Mouse (Mus musculus) neural tube, embryonic 15.5 days (tissue): Measurements from ENCODE around the gene Pip5k1b. TPM values are rescaled to one million over a fixed set of nuclear protein-coding genes. Genes with fewer than 3 reads are reported as not detected.

ENCODE experiments used
- ATAC-seq: fragments of 200-750 bp; cut with Nextera tagmentation; 2 replicates; pipeline ENCODE4 v1.8.0; 2017; ENCODE audit warnings: mild to moderate bottlenecking, moderate TSS enrichment, moderate library complexity; ENCODE audit not compliant: low FRiP score
- H3K27ac ChIP-seq: fragments of 300-500 bp; sonication (generic); replicated peaks from 2 replicates; pipeline ENCODE4 v1.5.1; 2015; ENCODE audit warnings: mild to moderate bottlenecking, inconsistent platforms
- H3K27me3 ChIP-seq: fragments of 300-500 bp; sonication (generic); replicated peaks from 2 replicates; pipeline ENCODE4 v1.6.1; 2015; ENCODE audit warnings: inconsistent platforms
- H3K36me3 ChIP-seq: fragments of 300-500 bp; sonication (generic); 2 replicates; pipeline ENCODE4 v1.6.1; 2015; ENCODE audit warnings: inconsistent platforms
- H3K4me1 ChIP-seq: fragments of 300-500 bp; sonication (generic); 2 replicates; pipeline ENCODE4 v1.6.1; 2015; ENCODE audit warnings: inconsistent platforms
- H3K4me2 ChIP-seq: fragments of 300-500 bp; sonication (generic); 2 replicates; pipeline ENCODE4 v1.6.1; 2015; ENCODE audit warnings: inconsistent platforms, mild to moderate bottlenecking, moderate library complexity
- H3K4me3 ChIP-seq: fragments of 300-500 bp; sonication (generic); replicated peaks from 2 replicates; pipeline ENCODE4 v1.5.1; 2015; ENCODE audit warnings: mild to moderate bottlenecking, inconsistent platforms
- H3K9ac ChIP-seq: fragments of 300-500 bp; sonication (generic); replicated peaks from 2 replicates; pipeline ENCODE4 v1.6.1; 2015; ENCODE audit warnings: mild to moderate bottlenecking, inconsistent platforms
- H3K9me3 ChIP-seq: fragments of 300-500 bp; sonication (generic); replicated peaks from 2 replicates; pipeline ENCODE4 v1.6.1; 2016; ENCODE audit warnings: inconsistent platforms
- WGBS: fragments of 180-500 bp; shearing (Covaris S2); methylation state at CpG from one replicate; pipeline ENCODE4 v1.1.7; 2015; ENCODE audit warnings: mixed read lengths; 5-methylcytosine and 5-hydroxymethylcytosine counted together
- polyA plus RNA-seq: library from polyadenylated mRNA; unstranded; fragments of >200 nt; fragmentation: Nextera tagmentation; extraction: Ambion mirVana; gene quantifications from 2 replicates; pipeline ENCODE4 v1.2.1, GENCODE M21; 2015

Pip5k1b gene
- polyA plus RNA-seq, 1 experiment from 2014 or later, result 1.6 TPM

DNA sequence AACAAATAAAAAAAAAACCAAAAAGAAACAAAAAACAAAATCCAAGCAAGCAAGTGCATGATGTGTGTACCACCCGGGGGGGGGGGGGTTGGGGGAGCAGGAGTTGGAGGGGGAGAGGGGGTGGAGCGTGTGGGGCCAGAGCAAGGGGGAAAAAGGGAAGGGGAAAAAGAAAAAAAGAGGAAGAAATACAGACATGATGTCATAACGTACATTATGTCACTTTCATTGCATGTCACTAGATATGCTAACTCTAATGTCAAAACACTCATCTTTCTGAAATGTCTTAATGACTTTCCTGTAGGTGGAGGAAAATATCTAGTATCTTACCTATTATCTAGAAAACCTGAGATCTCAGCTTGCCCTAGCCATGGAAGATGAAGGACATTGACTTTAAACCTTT is 92.7 kb downstream of the Pip5k1b start:
- Histone ChIP-seq H3K27me3 (no peaks in the 10 kb centered on the region), H3K36me3 (no peaks in the 10 kb centered on the region), H3K27ac (no peak overlapping the region), H3K9me3 (no peaks in the 10 kb centered on the region), H3K4me2 (no peak overlapping the region), H3K9ac (no peak overlapping the region), H3K4me3 (no peak overlapping the region), H3K4me1 (no peaks in the 10 kb centered on the region)
- WGBS, result 88% methylated on average over 2 of the region's 3 CpGs
- ATAC-seq, result no peak

- Histone ChIP-seq H3K36me3 (no peaks in the 10 kb centered on the region), H3K4me3 (no peak overlapping the region), H3K4me1 (peaks cover 16% of the 10 kb centered on the region), H3K27ac (no peak overlapping the region), H3K9ac (no peak overlapping the region), H3K27me3 (no peaks in the 10 kb centered on the region), H3K9me3 (no peaks in the 10 kb centered on the region), H3K4me2 (no peak overlapping the region)
- ATAC-seq, result peak; percentile 64
- 82% methylated on average over 6 of the region's 6 CpGs for WGBS
Observed at GRCm38 (mm10) chr19:24456591-24457231, 99.0 kb downstream of the Pip5k1b start.

DNA sequence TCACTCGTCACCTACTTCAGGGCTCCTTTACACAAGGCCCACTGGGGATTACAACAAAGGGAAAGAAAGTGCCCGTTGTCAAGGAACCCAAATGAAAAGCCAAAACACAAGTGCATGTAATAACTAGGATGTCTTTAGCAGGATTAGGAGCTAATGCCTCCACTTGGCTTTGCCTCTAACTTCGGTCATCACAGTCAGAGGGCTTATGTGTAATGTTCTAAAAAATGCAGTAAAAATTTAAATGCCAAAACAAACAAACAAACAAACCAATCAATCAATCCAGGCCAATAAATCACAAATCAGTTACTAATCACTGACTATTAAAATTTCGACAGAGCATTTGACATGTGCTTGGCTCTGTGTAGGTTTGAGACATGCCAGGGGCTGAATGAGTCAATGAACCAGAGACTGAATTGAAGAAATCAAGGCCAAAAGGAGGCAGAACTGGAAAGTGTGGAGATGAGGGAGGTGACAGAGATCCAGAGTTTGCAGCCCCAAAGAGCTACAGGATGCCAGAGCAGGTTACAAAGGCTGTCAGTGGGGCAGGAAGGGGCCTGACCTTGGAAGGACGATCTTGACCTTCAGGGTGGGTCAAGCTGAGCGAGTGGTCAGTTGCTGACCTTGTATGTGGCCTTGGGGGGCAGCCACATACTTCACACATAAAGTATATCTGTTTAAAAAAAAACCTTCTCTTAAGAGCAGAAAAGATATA is 100.3 kb downstream of the Pip5k1b start:
- Histone ChIP-seq H3K9me3 (no peaks in the 10 kb centered on the region), H3K27me3 (no peaks in the 10 kb centered on the region), H3K36me3 (no peaks in the 10 kb centered on the region), H3K9ac (no peak overlapping the region), H3K27ac (no peak overlapping the region), H3K4me1 (peaks cover 16% of the 10 kb centered on the region), H3K4me3 (no peak overlapping the region), H3K4me2 (no peak overlapping the region)
- WGBS, result 85% methylated on average over 6 of the region's 6 CpGs
- no peak for ATAC-seq

- Histone ChIP-seq H3K4me2 (no peak overlapping the region), H3K27ac (no peak overlapping the region), H3K36me3 (no peaks in the 10 kb centered on the region), H3K4me1 (peaks cover 16% of the 10 kb centered on the region), H3K4me3 (no peak overlapping the region), H3K9me3 (no peaks in the 10 kb centered on the region), H3K27me3 (no peaks in the 10 kb centered on the region), H3K9ac (no peak overlapping the region)
- 64% methylated on average over 2 of the region's 2 CpGs for WGBS
- ATAC-seq, result no peak
Observed at GRCm38 (mm10) chr19:24454451-24454850, 101.2 kb downstream of the Pip5k1b start.

- peak overlapping the region; percentile 45 for H3K4me2 ChIP-seq
- peak overlapping the region; percentile 5; the same call in 1 of the 2 replicates for H3K4me3 ChIP-seq
- peak overlapping the region; percentile 14; the same call in 1 of the 2 replicates for H3K27ac ChIP-seq
- peaks cover 16% of the 10 kb centered on the region for H3K4me1 ChIP-seq
- no peaks in the 10 kb centered on the region for H3K27me3 ChIP-seq
- no peaks in the 10 kb centered on the region for H3K9me3 ChIP-seq
- 17% methylated on average over 13 of the region's 13 CpGs for WGBS
- no peak for ATAC-seq
- no peak overlapping the region; the same call in 1 of the 2 replicates for H3K9ac ChIP-seq
- H3K36me3 ChIP-seq, result no peaks in the 10 kb centered on the region
Observed at GRCm38 (mm10) chr19:24453379-24453778, 102.3 kb downstream of the Pip5k1b start.

DNA sequence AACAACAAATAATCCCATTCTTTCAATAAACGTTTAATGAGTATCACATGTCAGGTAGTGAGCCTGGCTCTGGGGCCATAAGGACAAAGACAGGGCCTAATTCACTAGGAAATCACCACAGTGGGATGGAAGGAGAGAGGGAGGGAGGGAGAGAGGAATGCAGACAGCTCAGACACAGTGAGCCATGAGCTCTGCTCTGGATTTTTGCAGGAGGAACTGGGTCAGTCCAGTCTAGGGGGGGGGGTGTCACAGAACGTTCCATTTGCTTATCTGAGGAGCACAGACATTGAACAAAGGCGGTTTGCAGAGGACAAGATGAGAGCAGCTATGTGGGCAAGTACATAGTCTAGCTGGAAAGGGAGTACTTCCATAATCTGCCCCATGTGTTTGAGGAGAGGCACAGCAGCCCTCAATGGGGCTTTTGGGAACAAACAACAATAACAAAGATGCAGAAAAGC is 103.2 kb downstream of the Pip5k1b start:
- Histone ChIP-seq H3K4me2 (no peak overlapping the region), H3K27ac (peak overlapping the region; percentile 60), H3K4me1 (peaks cover 16% of the 10 kb centered on the region), H3K36me3 (no peaks in the 10 kb centered on the region), H3K4me3 (no peak overlapping the region), H3K9ac (no peak overlapping the region), H3K27me3 (no peaks in the 10 kb centered on the region), H3K9me3 (no peaks in the 10 kb centered on the region)
- peak; percentile 51 for ATAC-seq
- WGBS, result 17% methylated on average over 3 of the region's 3 CpGs

DNA sequence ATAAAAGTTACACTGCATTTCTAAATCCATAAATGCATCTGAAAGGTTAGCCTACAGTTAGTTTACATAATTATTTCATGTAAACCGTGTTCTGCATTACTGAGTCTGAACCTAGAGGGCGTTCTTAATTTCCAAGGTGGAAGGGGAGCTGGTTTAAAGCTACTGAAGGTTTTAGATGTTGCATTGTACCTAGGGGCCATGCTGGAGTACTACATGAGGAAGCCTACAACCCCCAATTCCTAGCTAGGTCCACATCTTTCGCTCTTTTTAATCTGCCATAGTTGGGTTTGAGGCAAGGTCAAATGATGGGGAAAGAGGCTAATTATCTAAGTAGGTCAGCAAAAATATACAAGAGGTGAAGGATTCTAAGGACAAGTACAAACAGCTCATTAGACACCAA is 104.0 kb downstream of the Pip5k1b start:
- H3K27ac ChIP-seq, result no peak overlapping the region
- H3K9me3 ChIP-seq, result no peaks in the 10 kb centered on the region
- no peak overlapping the region for H3K4me2 ChIP-seq
- ATAC-seq, result no peak
- H3K4me3 ChIP-seq, result no peak overlapping the region
- peaks cover 16% of the 10 kb centered on the region for H3K4me1 ChIP-seq
- 90% methylated on average over 3 of the region's 3 CpGs for WGBS
- H3K27me3 ChIP-seq, result no peaks in the 10 kb centered on the region
- H3K36me3 ChIP-seq, result no peaks in the 10 kb centered on the region
- H3K9ac ChIP-seq, result no peak overlapping the region

DNA sequence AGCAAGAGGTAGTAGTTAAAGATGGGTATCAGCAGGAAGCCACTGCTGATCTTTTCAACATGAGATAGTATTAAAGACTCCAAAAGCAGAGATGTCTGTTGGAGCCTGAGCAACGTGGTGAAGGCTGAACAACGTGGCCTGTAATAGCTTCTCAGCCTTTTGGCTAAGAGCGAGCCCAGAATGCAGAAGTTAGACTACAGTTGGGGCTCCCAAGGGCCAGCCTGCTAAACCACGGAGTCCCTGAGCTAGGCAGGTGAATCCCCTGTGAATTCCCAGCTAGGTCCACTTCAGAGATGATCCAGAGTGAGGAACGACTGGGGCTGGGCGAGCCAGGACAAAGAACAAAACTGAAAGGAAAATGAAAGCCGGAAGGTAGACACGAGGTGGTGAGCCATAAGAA is 104.9 kb downstream of the Pip5k1b start:
- H3K9ac ChIP-seq, result no peak overlapping the region
- no peak overlapping the region for H3K4me3 ChIP-seq
- WGBS, result 93% methylated on average over 8 of the region's 8 CpGs
- no peaks in the 10 kb centered on the region for H3K9me3 ChIP-seq
- no peaks in the 10 kb centered on the region for H3K36me3 ChIP-seq
- H3K27ac ChIP-seq, result no peak overlapping the region
- no peak overlapping the region for H3K4me2 ChIP-seq
- no peaks in the 10 kb centered on the region for H3K27me3 ChIP-seq
- H3K4me1 ChIP-seq, result peaks cover 16% of the 10 kb centered on the region
- no peak for ATAC-seq

DNA sequence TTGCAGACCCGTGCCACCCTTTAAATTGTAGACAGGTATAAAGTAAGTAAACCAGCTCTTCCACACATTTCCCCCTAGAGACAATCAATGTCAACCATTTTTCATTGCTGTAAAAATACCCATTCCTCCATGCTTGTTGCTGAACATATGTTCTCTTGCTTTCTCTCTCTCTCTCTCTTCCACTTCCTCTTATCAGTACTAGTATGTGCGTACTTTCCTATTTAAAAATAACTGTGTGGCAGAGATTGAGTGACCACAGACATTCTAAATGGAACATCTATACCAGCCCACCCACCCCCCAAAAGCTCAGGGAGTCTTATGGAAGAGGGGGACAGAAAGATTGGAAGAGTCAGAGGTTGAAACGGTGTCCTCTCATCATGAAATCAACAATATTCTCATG is 111.3 kb downstream of the Pip5k1b start:
- Histone ChIP-seq H3K9ac (no peak overlapping the region), H3K27me3 (no peaks in the 10 kb centered on the region), H3K27ac (no peak overlapping the region), H3K9me3 (0 out of 2 replicates have a peak, but pooled peaks cover 6% of the 10 kb centered on the region), H3K4me3 (no peak overlapping the region), H3K4me2 (no peak overlapping the region), H3K4me1 (no peaks in the 10 kb centered on the region), H3K36me3 (no peaks in the 10 kb centered on the region)
- WGBS, result 84% methylated on average over 3 of the region's 3 CpGs
- ATAC-seq, result no peak

DNA sequence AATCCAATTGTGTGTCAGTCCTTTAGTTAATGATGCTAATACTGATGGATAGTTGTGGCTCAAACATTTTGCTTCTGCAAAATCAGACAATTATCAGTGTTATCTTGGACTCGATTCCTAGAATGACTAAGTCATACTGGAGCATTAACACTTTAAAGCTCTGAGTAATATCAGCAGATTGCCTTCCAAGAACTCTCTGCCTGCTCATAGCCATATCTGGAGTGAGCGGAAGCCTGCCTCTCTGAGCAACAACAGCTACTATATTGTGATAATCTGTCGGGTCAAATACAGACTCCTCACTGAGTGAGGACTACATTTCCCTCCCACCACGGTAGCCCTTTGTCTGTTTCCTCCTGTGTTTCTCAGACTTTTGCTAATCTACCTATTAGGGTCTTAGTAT is 116.0 kb downstream of the Pip5k1b start:
- no peak overlapping the region for H3K4me3 ChIP-seq
- WGBS, result 86% methylated on average over 4 of the region's 4 CpGs

GRCm38 (mm10) chr19:24434291-24434690 is 121.4 kb downstream of the Pip5k1b start:
- no peak overlapping the region for H3K9ac ChIP-seq
- no peaks in the 10 kb centered on the region for H3K27me3 ChIP-seq
- H3K4me3 ChIP-seq, result no peak overlapping the region
- no peak overlapping the region for H3K4me2 ChIP-seq
- no peak for ATAC-seq
- no peaks in the 10 kb centered on the region for H3K36me3 ChIP-seq
- H3K4me1 ChIP-seq, result no peaks in the 10 kb centered on the region
- no peak overlapping the region for H3K27ac ChIP-seq
- no peaks in the 10 kb centered on the region for H3K9me3 ChIP-seq
- 88% methylated on average over 6 of the region's 6 CpGs for WGBS

More for the DNA sequence above, 116.0 kb downstream of the Pip5k1b start:
- Histone ChIP-seq H3K36me3 (no peaks in the 10 kb centered on the region), H3K9me3 (0 out of 2 replicates have a peak, but pooled peaks cover 6% of the 10 kb centered on the region), H3K4me2 (no peak overlapping the region), H3K27me3 (no peaks in the 10 kb centered on the region), H3K27ac (no peak overlapping the region), H3K4me1 (no peaks in the 10 kb centered on the region), H3K9ac (no peak overlapping the region)
- no peak for ATAC-seq

- Histone ChIP-seq H3K36me3 (no peaks in the 10 kb centered on the region), H3K4me3 (no peak overlapping the region), H3K4me2 (no peak overlapping the region), H3K9me3 (no peaks in the 10 kb centered on the region), H3K9ac (no peak overlapping the region), H3K27me3 (no peaks in the 10 kb centered on the region), H3K4me1 (no peaks in the 10 kb centered on the region), H3K27ac (no peak overlapping the region)
- ATAC-seq, result no peak
- 86% methylated on average over 5 of the region's 5 CpGs for WGBS
Observed at GRCm38 (mm10) chr19:24432447-24432846, 123.2 kb downstream of the Pip5k1b start.
